In the genomic region with DNA sequence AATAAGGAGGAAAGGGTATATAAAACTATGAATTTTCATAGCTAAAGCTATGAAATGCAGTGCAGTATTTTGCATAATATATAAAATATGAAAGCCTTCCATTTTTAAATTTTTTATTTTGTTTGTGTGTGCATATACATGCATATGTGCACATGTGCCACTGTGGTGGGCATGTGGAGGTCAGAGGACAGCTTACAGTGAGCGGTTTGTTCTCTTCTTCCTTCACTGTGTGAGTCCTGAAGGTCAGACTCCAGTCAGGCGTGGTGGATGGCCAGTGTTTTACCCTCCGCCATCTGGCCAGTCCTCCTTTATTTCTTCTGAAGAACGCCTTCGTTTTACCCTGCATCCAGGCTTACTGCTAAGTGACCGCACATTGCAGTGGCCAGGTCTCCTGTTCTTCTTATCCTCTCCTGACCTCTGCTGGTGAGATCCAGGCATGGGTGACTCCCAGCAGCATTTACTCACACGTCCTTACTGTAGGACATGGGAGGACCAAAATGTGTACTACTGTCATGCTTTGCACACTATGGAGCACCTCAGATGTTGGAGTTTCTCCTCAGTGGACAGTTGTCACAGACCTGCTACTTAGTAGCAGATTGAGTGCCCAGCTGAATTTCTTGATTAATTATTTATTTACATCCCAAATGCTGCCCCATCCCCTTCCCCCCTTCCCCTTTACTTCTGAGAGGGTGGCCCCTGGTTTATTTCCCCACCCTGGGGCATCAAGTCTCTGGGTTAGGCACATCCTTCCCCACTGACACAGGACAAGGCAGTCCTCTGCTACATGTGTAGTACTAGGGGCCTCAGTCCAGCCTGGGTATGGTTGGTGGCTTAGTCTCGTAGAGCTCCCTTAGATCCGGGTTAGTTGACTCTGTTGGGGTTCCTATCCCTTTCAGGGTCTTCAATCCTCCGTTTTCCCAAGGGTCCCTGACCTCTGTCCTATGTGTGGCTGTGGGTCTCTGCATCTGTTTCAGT, we compare ENCODE assay signal across 8 mouse cellular contexts.
DNase-seq lines count a peak whose midpoint lies in the region; ATAC-seq and TF ChIP-seq lines count a peak whose summit lies in the region.

No protein-coding gene starts in this region.

- intact Hi-C loops in heart, postnatal 25 days (cut with DNase I), result loop anchor here (1.0 to 10.0 kb wide), 4 partner anchors 83 to 411 kb away; partner anchors contain the start of gene Usp6nl

- H3K27ac ChIP-seq in forebrain, embryonic 13.5 days, result no peak overlapping the region
- H3K27ac ChIP-seq in liver, postnatal 0 days (ENCODE audit: low read depth), result no peak overlapping the region

- no peak for TF ChIP-seq EP300 in liver, postnatal 0 days (IDR thresholded peaks at IDR 0.05; ENCODE audit: low read depth)

- WGBS in forebrain, embryonic 13.5 days, result 31% methylated on average over 10 of the region's 10 CpGs
- WGBS in liver, postnatal 0 days (ENCODE audit: insufficient replicate concordance), result 50% methylated on average over 10 of the region's 10 CpGs

- H3K36me3 ChIP-seq in E14TG2a.4 (ENCODE audit: insufficient read depth, low read length), result peaks cover 11% of the 10 kb centered on the region
- peaks cover 7% of the 10 kb centered on the region; the same call in 1 of the 2 replicates for H3K36me3 ChIP-seq in forebrain, embryonic 13.5 days (ENCODE audit: poor library complexity, severe bottlenecking)
- H3K36me3 ChIP-seq in liver, postnatal 0 days (replicated peaks; ENCODE audit: insufficient read depth, low read length), result peaks cover 8% of the 10 kb centered on the region

- peak; percentile 66 for TF ChIP-seq CTCF in E14TG2a.4 (conservative IDR thresholded peaks at IDR 0.05; ENCODE audit: low read length)
- TF ChIP-seq CTCF in liver, postnatal 0 days (IDR thresholded peaks at IDR 0.05; ENCODE audit: low read depth), result peak; percentile 98

- ATAC-seq in forebrain, embryonic 13.5 days, result peak; percentile 90
- peak; percentile 84 for ATAC-seq in liver, postnatal 0 days
- ATAC-seq in neutrophil, adult 5-6 weeks (ENCODE audit: extremely low read depth, insufficient number of reproducible peaks, low FRiP score, poor library complexity, severe bottlenecking), result peak; percentile 77

- H3K27me3 ChIP-seq in E14TG2a.4 (ENCODE audit: insufficient read depth, low read length), result no peaks in the 10 kb centered on the region
- H3K27me3 ChIP-seq in forebrain, embryonic 13.5 days, result no peaks in the 10 kb centered on the region
- no peaks in the 10 kb centered on the region for H3K27me3 ChIP-seq in liver, postnatal 0 days (ENCODE audit: insufficient read depth, low read length)

- no peak overlapping the region for H3K4me2 ChIP-seq in forebrain, embryonic 13.5 days
- no peak overlapping the region for H3K4me2 ChIP-seq in liver, postnatal 0 days (ENCODE audit: low read depth, low read length)

- H3K4me1 ChIP-seq in E14TG2a.4 (replicated peaks; ENCODE audit: low read depth, low read length), result peaks cover 49% of the 10 kb centered on the region
- peaks cover 20% of the 10 kb centered on the region for H3K4me1 ChIP-seq in forebrain, embryonic 13.5 days
- H3K4me1 ChIP-seq in liver, postnatal 0 days (ENCODE audit: insufficient read depth), result no peaks in the 10 kb centered on the region; the same call in 1 of the 2 replicates

- no peak overlapping the region for H3K4me3 ChIP-seq in E14TG2a.4 (replicated peaks; ENCODE audit: low read length)
- H3K4me3 ChIP-seq in forebrain, embryonic 13.5 days, result no peak overlapping the region
- no peak overlapping the region for H3K4me3 ChIP-seq in liver, postnatal 0 days (ENCODE audit: low read depth, low read length)

- H3K9me3 ChIP-seq in E14TG2a.4 (ENCODE audit: low read length), result no peaks in the 10 kb centered on the region
- H3K9me3 ChIP-seq in forebrain, embryonic 13.5 days (replicated peaks), result no peaks in the 10 kb centered on the region
- H3K9me3 ChIP-seq in liver, postnatal 0 days (ENCODE audit: low read length), result no peaks in the 10 kb centered on the region

- peak; percentile 66 for DNase-seq in c-Kit-positive CD71-positive TER-119-positive erythroid progenitor cells, embryonic 14.5 days (ENCODE audit: low spot score)
- peak; percentile 60 for DNase-seq in heart, postnatal 25 days (ENCODE audit: low spot score)
- peak; percentile 89 for DNase-seq in layer of hippocampus, adult 11-12 months (ENCODE audit: low spot score)
- peak; percentile 77 for DNase-seq in liver, postnatal 0 days
- DNase-seq in testis, postnatal 14 days (ENCODE audit: low spot score), result peak; percentile 49

- no peak overlapping the region for H3K9ac ChIP-seq in forebrain, embryonic 13.5 days
- no peak overlapping the region for H3K9ac ChIP-seq in liver, postnatal 0 days (replicated peaks)
